In genomic region chr10:118370443-118370842, GRCm38 (mm10) we compare ENCODE assay signal across 8 mouse cellular contexts. TPM values are rescaled to one million over a fixed set of nuclear protein-coding genes. Genes with fewer than 3 reads are reported as not detected.
A peak's percentile ranks its signal among the peaks of the same experiment; 100 is the strongest.
DNase-seq lines count a peak whose midpoint lies in the region; ATAC-seq lines count a peak whose summit lies in the region.

No protein-coding gene starts in this region.

- H3K4me1 ChIP-seq in intestine, embryonic 16.5 days (ENCODE audit: control insufficient read depth, insufficient read depth, low read length) = no peaks in the 10 kb centered on the region
- H3K4me1 ChIP-seq in midbrain, embryonic 11.5 days (ENCODE audit: control insufficient read depth, insufficient read depth, low read length) = no peaks in the 10 kb centered on the region

- no peak overlapping the region; the same call in 1 of the 2 replicates for H3K4me2 ChIP-seq in intestine, embryonic 16.5 days (ENCODE audit: low read depth, low read length)
- peak overlapping the region; percentile 27; the same call in 1 of the 2 replicates for H3K4me2 ChIP-seq in midbrain, embryonic 11.5 days

- H3K36me3 ChIP-seq in intestine, embryonic 16.5 days (ENCODE audit: control insufficient read depth, insufficient read depth, low read length) = no peaks in the 10 kb centered on the region
- H3K36me3 ChIP-seq in midbrain, embryonic 11.5 days (ENCODE audit: control insufficient read depth, insufficient read depth, low read length) = no peaks in the 10 kb centered on the region

- intact Hi-C loops in left cerebral cortex, postnatal 25 days (cut with DNase I) = loop anchor here (1.0 kb wide), 2 partner anchors 214 to 709 kb away; no protein-coding TSS in a partner anchor

- no peak overlapping the region for H3K4me3 ChIP-seq in intestine, embryonic 16.5 days (ENCODE audit: low read length)
- H3K4me3 ChIP-seq in midbrain, embryonic 11.5 days (ENCODE audit: low read depth, low read length) = no peak overlapping the region

- H3K9ac ChIP-seq in intestine, embryonic 16.5 days (ENCODE audit: low read depth, low read length) = no peak overlapping the region
- H3K9ac ChIP-seq in midbrain, embryonic 11.5 days (ENCODE audit: low read length) = peak overlapping the region; percentile 34; the same call in 1 of the 2 replicates

- WGBS in intestine, embryonic 16.5 days = 4% methylated on average over 10 of the region's 10 CpGs
- 14% methylated on average over 10 of the region's 10 CpGs for WGBS in midbrain, embryonic 11.5 days

- ATAC-seq in intestine, embryonic 16.5 days = peak; percentile 90
- ATAC-seq in midbrain, embryonic 11.5 days (ENCODE audit: low FRiP score) = peak; percentile 93
- no peak; the same call in 1 of the 2 replicates for ATAC-seq in erythroid progenitor cell, adult 5-6 weeks (replicated peaks; ENCODE audit: low FRiP score, poor library complexity, severe bottlenecking)

- H3K27me3 ChIP-seq in intestine, embryonic 16.5 days (replicated peaks; ENCODE audit: control insufficient read depth, insufficient read depth, low read length) = no peaks in the 10 kb centered on the region
- H3K27me3 ChIP-seq in midbrain, embryonic 11.5 days (ENCODE audit: control insufficient read depth, insufficient read depth, low read length) = no peaks in the 10 kb centered on the region

- peak; percentile 66 to 68 for DNase-seq in adrenal gland, adult 18-20 months (ENCODE audit: low spot score in 2 of 2)
- peak; percentile 89 for DNase-seq in embryo, embryonic 11 days
- DNase-seq in gonadal fat pad, adult 2 months (ENCODE audit: low read depth) = peak; percentile 4
- peak; percentile 81 to 91 for DNase-seq in left cerebral cortex, postnatal 25 days (ENCODE audit: low spot score in 2 of 2)
- peak; percentile 97 for DNase-seq in midbrain, embryonic 11.5 days (ENCODE audit: low spot score, missing footprints)
- DNase-seq in skeletal muscle tissue, adult 2 months (ENCODE audit: low read depth, low spot score) = peak; percentile 59

- H3K9me3 ChIP-seq in intestine, embryonic 16.5 days (ENCODE audit: control insufficient read depth, low read length) = no peaks in the 10 kb centered on the region
- H3K9me3 ChIP-seq in midbrain, embryonic 11.5 days (ENCODE audit: control insufficient read depth, low read length) = no peaks in the 10 kb centered on the region

- H3K27ac ChIP-seq in intestine, embryonic 16.5 days (ENCODE audit: low read length) = no peak overlapping the region
- no peak overlapping the region for H3K27ac ChIP-seq in midbrain, embryonic 11.5 days (ENCODE audit: low read depth, low read length)

RNA-seq across cellular contexts. Expression of gene Gm9049, which starts 16.5 kb away (rescaled TPM):
- total RNA-seq in adrenal gland, adult 18-20 months (2021) = not detected
- polyA plus RNA-seq in gonadal fat pad, adult 2 months (2012; rRNA removed) = 0.06 TPM in 1 of 2 replicates, not detected in the other
- polyA plus RNA-seq in intestine, embryonic 16.5 days (2015; fragmentation: Nextera tagmentation; extraction: Ambion mirVana) = 0.06 TPM in 1 of 2 replicates, not detected in the other
- not detected for total RNA-seq in left cerebral cortex, postnatal 25 days (2021)
- 0.11 TPM in 1 of 2 replicates, not detected in the other for polyA plus RNA-seq in midbrain, embryonic 11.5 days (2014; fragmentation: Nextera tagmentation; extraction: Ambion mirVana)
- total RNA-seq in erythroid progenitor cell, adult 5-6 weeks (2015; ENCODE audit: low replicate concordance) = not detected in 2 replicates
- not detected in 2 replicates for total RNA-seq in erythroid progenitor cell, adult 5-6 weeks (2017; ENCODE audit: low replicate concordance)

RNA-seq across cellular contexts. Expression of gene Gm9048, which starts 22.0 kb away (rescaled TPM):
- total RNA-seq in adrenal gland, adult 18-20 months (2021) = not detected
- polyA plus RNA-seq in gonadal fat pad, adult 2 months (2012; rRNA removed) = not detected in 2 replicates
- not detected in 2 replicates for polyA plus RNA-seq in intestine, embryonic 16.5 days (2015; fragmentation: Nextera tagmentation; extraction: Ambion mirVana)
- not detected for total RNA-seq in left cerebral cortex, postnatal 25 days (2021)
- polyA plus RNA-seq in midbrain, embryonic 11.5 days (2014; fragmentation: Nextera tagmentation; extraction: Ambion mirVana) = not detected in 2 replicates
- total RNA-seq in erythroid progenitor cell, adult 5-6 weeks (2015; ENCODE audit: low replicate concordance) = not detected in 2 replicates
- not detected in 2 replicates for total RNA-seq in erythroid progenitor cell, adult 5-6 weeks (2017; ENCODE audit: low replicate concordance)

RNA-seq across cellular contexts. Expression of gene Gm9046, which starts 27.4 kb away (rescaled TPM):
- not detected for total RNA-seq in adrenal gland, adult 18-20 months (2021)
- polyA plus RNA-seq in gonadal fat pad, adult 2 months (2012; rRNA removed) = not detected in 2 replicates
- polyA plus RNA-seq in intestine, embryonic 16.5 days (2015; fragmentation: Nextera tagmentation; extraction: Ambion mirVana) = not detected in 2 replicates
- total RNA-seq in left cerebral cortex, postnatal 25 days (2021) = not detected
- polyA plus RNA-seq in midbrain, embryonic 11.5 days (2014; fragmentation: Nextera tagmentation; extraction: Ambion mirVana) = not detected in 2 replicates
- not detected in 2 replicates for total RNA-seq in erythroid progenitor cell, adult 5-6 weeks (2015; ENCODE audit: low replicate concordance)
- total RNA-seq in erythroid progenitor cell, adult 5-6 weeks (2017; ENCODE audit: low replicate concordance) = not detected in 2 replicates

RNA-seq across cellular contexts. Expression of gene Gm9045, which starts 32.8 kb away (rescaled TPM):
- total RNA-seq in adrenal gland, adult 18-20 months (2021) = not detected
- polyA plus RNA-seq in gonadal fat pad, adult 2 months (2012; rRNA removed) = 0.06 TPM in 1 of 2 replicates, not detected in the other
- 0.06 TPM in 1 of 2 replicates, not detected in the other for polyA plus RNA-seq in intestine, embryonic 16.5 days (2015; fragmentation: Nextera tagmentation; extraction: Ambion mirVana)
- total RNA-seq in left cerebral cortex, postnatal 25 days (2021) = not detected
- 0.11 TPM in 1 of 2 replicates, not detected in the other for polyA plus RNA-seq in midbrain, embryonic 11.5 days (2014; fragmentation: Nextera tagmentation; extraction: Ambion mirVana)
- total RNA-seq in erythroid progenitor cell, adult 5-6 weeks (2015; ENCODE audit: low replicate concordance) = not detected in 2 replicates
- total RNA-seq in erythroid progenitor cell, adult 5-6 weeks (2017; ENCODE audit: low replicate concordance) = not detected in 2 replicates

RNA-seq across cellular contexts. Expression of gene Gm9044, which starts 38.2 kb away (rescaled TPM):
- total RNA-seq in adrenal gland, adult 18-20 months (2021) = not detected
- polyA plus RNA-seq in gonadal fat pad, adult 2 months (2012; rRNA removed) = not detected in 2 replicates
- not detected in 2 replicates for polyA plus RNA-seq in intestine, embryonic 16.5 days (2015; fragmentation: Nextera tagmentation; extraction: Ambion mirVana)
- total RNA-seq in left cerebral cortex, postnatal 25 days (2021) = not detected
- not detected in 2 replicates for polyA plus RNA-seq in midbrain, embryonic 11.5 days (2014; fragmentation: Nextera tagmentation; extraction: Ambion mirVana)
- not detected in 2 replicates for total RNA-seq in erythroid progenitor cell, adult 5-6 weeks (2015; ENCODE audit: low replicate concordance)
- not detected in 2 replicates for total RNA-seq in erythroid progenitor cell, adult 5-6 weeks (2017; ENCODE audit: low replicate concordance)

Comparison
In these comparisons a context has a peak if more than half of its experiments do, and no peak if none do; other contexts are left out.
1. DNase-seq: peak in every context shown above with its lines; median percentile 97 in midbrain, embryonic 11.5 days; 89 in embryo, embryonic 11 days; 86 in left cerebral cortex, postnatal 25 days; 67 in adrenal gland, adult 18-20 months; 59 in skeletal muscle tissue, adult 2 months; 4 in gonadal fat pad, adult 2 months.